Mouse (Mus musculus) kidney, adult 2 months (tissue): ENCODE data around the gene Hltf. TPM values are rescaled to one million over a fixed set of nuclear protein-coding genes. Genes with fewer than 3 reads are reported as not detected.

ENCODE experiments used
- DNase-seq: peaks from one replicate; pipeline ENCODE4 v3.0.0; 2021
- H3K27ac ChIP-seq: fragments of 200-500 bp; 2 replicates; pipeline ENCODE4 v1.5.1; 2012; ENCODE audit warnings: low read depth, low read length, control low read depth, inconsistent platforms; ENCODE audit not compliant: insufficient read depth
- H3K27me3 ChIP-seq: fragments of 200-500 bp; replicated peaks from 2 replicates; pipeline ENCODE4 v1.6.1; 2012; ENCODE audit warnings: mild to moderate bottlenecking, moderate library complexity, low read length, inconsistent platforms; ENCODE audit not compliant: control insufficient read depth, insufficient read depth
- H3K36me3 ChIP-seq: fragments of 200-500 bp; 2 replicates; pipeline ENCODE4 v1.6.1; 2012; ENCODE audit warnings: mild to moderate bottlenecking, moderate library complexity, low read length, inconsistent platforms; ENCODE audit not compliant: control insufficient read depth, insufficient read depth
- H3K4me1 ChIP-seq: fragments of 200-500 bp; 2 replicates; pipeline ENCODE4 v1.6.1; 2011; ENCODE audit warnings: low read length; ENCODE audit not compliant: control insufficient read depth, insufficient read depth
- H3K4me3 ChIP-seq: fragments of 200-500 bp; 2 replicates; pipeline ENCODE4 v1.5.1; 2011; ENCODE audit warnings: mild to moderate bottlenecking, low read depth, low read length, control low read depth; ENCODE audit not compliant: insufficient read depth
- CTCF ChIP-seq: fragments of 200-500 bp; conservative IDR thresholded peaks from 2 replicates; pipeline ENCODE4 v1.5.1; 2011; ENCODE audit warnings: low read depth, mild to moderate bottlenecking, control low read depth, low read length, moderate library complexity, mixed read lengths; ENCODE audit not compliant: insufficient read depth, insufficient read length
- POLR2A ChIP-seq: fragments of 200-500 bp; IDR thresholded peaks from one replicate; pipeline ENCODE4 v1.6.1; 2011; ENCODE audit warnings: low read depth, low read length, control low read depth
- WGBS: fragments of 180-500 bp; shearing (Covaris S2); methylation state at CpG from one replicate; pipeline ENCODE4 v1.1.7; 2018; 5-methylcytosine and 5-hydroxymethylcytosine counted together
- polyA plus RNA-seq: library from polyadenylated mRNA; depleted of rRNA; stranded (reverse); fragments of >200 nt; gene quantifications from 2 replicates; pipeline ENCODE4 v1.2.3, GENCODE M21; 2012; rRNA removed

Gene Hltf
- polyA plus RNA-seq, 1 experiment, result 4.0 TPM

GRCm38 (mm10) chr3:20146884-20147395 lies 89.3 kb downstream of the Hltf start:
- Histone ChIP-seq H3K27me3 (no peaks in the 10 kb centered on the region), H3K4me1 (no peaks in the 10 kb centered on the region), H3K4me3 (no peak overlapping the region), H3K36me3 (peaks cover 1% of the 10 kb centered on the region; the same call in 1 of the 2 replicates), H3K27ac (no peak overlapping the region)
- TF ChIP-seq CTCF (no peak), POLR2A (no peak)
- WGBS, result 62% methylated on average over 7 of the region's 7 CpGs
- DNase-seq, result no peak

GRCm38 (mm10) chr3:20147647-20148046 lies 90.0 kb downstream of the Hltf start:
- Histone ChIP-seq H3K4me1 (no peaks in the 10 kb centered on the region), H3K27me3 (no peaks in the 10 kb centered on the region), H3K36me3 (peaks cover 1% of the 10 kb centered on the region; the same call in 1 of the 2 replicates), H3K27ac (no peak overlapping the region), H3K4me3 (no peak overlapping the region)
- WGBS, result 74% methylated on average over 5 of the region's 5 CpGs
- DNase-seq, result no peak
- TF ChIP-seq CTCF (no peak), POLR2A (no peak)

GRCm38 (mm10) chr3:20150511-20150910 lies 92.9 kb downstream of the Hltf start:
- Histone ChIP-seq H3K27me3 (no peaks in the 10 kb centered on the region), H3K36me3 (peaks cover 1% of the 10 kb centered on the region; the same call in 1 of the 2 replicates), H3K27ac (no peak overlapping the region), H3K4me3 (no peak overlapping the region), H3K4me1 (peaks cover 3% of the 10 kb centered on the region; the same call in 1 of the 2 replicates)
- 90% methylated on average over 2 of the region's 2 CpGs for WGBS
- no peak for DNase-seq
- TF ChIP-seq CTCF (no peak), POLR2A (no peak)

DNA sequence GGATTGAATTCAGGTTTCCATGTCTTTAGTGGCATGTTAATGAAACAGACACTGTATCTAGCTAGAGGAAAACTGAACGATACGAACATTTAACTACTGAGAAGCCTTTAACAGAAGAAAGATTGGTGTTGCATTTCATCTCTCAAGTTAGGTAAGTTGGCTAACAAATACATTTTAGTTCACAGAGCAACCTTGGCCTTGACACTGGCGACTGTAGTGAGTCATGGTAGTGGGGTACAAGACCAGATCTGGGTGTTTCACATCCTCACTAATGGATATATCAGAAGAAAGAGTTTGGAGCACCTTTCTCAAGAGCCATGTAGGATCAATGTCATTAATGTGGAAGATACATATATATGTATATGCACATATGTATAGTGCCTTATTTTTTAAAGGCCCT lies 94.0 kb downstream of the Hltf start:
- no peak for DNase-seq
- H3K36me3 ChIP-seq, result peaks cover 1% of the 10 kb centered on the region; the same call in 1 of the 2 replicates
- TF ChIP-seq CTCF (no peak), POLR2A (no peak)
- H3K4me3 ChIP-seq, result no peak overlapping the region
- H3K27me3 ChIP-seq, result no peaks in the 10 kb centered on the region
- H3K27ac ChIP-seq, result no peak overlapping the region
- WGBS, result 96% methylated on average over 3 of the region's 3 CpGs
- H3K4me1 ChIP-seq, result peaks cover 3% of the 10 kb centered on the region; the same call in 1 of the 2 replicates

- peak; percentile 32 for TF ChIP-seq POLR2A
- no peak for TF ChIP-seq CTCF
- under 1% methylated on average over 72 of the region's 73 CpGs for WGBS
- peak; percentile 72 for DNase-seq
- no peaks in the 10 kb centered on the region for H3K27me3 ChIP-seq
- H3K36me3 ChIP-seq, result peaks cover 1% of the 10 kb centered on the region; the same call in 1 of the 2 replicates
- H3K4me1 ChIP-seq, result peaks cover 3% of the 10 kb centered on the region; the same call in 1 of the 2 replicates
- H3K27ac ChIP-seq, result no peak within 1 kb of the TSS
- H3K4me3 ChIP-seq, result peak within 1 kb of the TSS; percentile 77
These were observed 97.1 kb downstream of the Hltf start, which contains the start of gene Gyg for GRCm38 (mm10) chr3:20154531-20155367. Gene Gyg (minus strand): TSS chr3:20155317.

- no peaks in the 10 kb centered on the region for H3K27me3 ChIP-seq
- TF ChIP-seq CTCF, result no peak
- no peak for TF ChIP-seq POLR2A
- H3K27ac ChIP-seq, result no peak overlapping the region
- DNase-seq, result no peak
- no peaks in the 10 kb centered on the region; the same call in 1 of the 2 replicates for H3K36me3 ChIP-seq
- H3K4me3 ChIP-seq, result no peak overlapping the region
- H3K4me1 ChIP-seq, result peaks cover 3% of the 10 kb centered on the region; the same call in 1 of the 2 replicates
- 80% methylated on average over 6 of the region's 6 CpGs for WGBS
These were observed 97.9 kb downstream of the Hltf start for GRCm38 (mm10) chr3:20155476-20155875.

DNA sequence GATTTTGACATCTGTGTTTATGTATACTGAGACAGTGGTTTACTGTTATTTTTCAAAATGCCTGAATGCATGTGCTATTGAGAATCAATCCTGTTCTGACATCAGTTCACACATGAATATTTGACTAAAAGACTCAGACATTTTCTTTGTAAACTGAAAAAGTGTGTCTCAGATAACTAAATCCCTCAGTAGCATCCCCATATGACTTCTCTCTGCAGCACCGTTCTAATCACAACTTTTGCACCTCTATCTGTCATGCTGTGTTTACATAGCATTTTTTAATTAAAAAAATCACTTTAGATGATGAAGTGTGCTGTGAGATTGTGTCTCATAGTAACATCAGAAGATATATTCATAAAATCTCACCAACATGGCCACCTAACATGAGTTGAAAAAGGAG lies 109.9 kb downstream of the Hltf start:
- Histone ChIP-seq H3K4me3 (no peak overlapping the region), H3K36me3 (no peaks in the 10 kb centered on the region), H3K27ac (no peak overlapping the region), H3K27me3 (no peaks in the 10 kb centered on the region), H3K4me1 (no peaks in the 10 kb centered on the region)
- DNase-seq, result no peak
- 71% methylated on average over 1 of the region's 1 CpGs for WGBS
- TF ChIP-seq POLR2A (no peak), CTCF (no peak)

Other genes starting within 250 kb of the Hltf start
- 17.7 and 18.9 TPM in 2 replicates for gene Cp, start 100.8 kb upstream of the Hltf start, polyA plus RNA-seq
- 13.8 and 26.4 TPM in 2 replicates for gene Hps3, start 22.5 kb upstream of the Hltf start, polyA plus RNA-seq
- gene Gyg, start 97.5 kb downstream of the Hltf start, polyA plus RNA-seq, result 24.0 and 29.2 TPM in 2 replicates
- 0.15 and 0.34 TPM in 2 replicates for gene Cpa3, start 184.4 kb downstream of the Hltf start, polyA plus RNA-seq
- gene Cpb1, start 217.9 kb downstream of the Hltf start, polyA plus RNA-seq, result 0.05 TPM in 1 of 2 replicates, not detected in the other